Mouse (Mus musculus) embryo, embryonic 10.5 days (tissue): ENCODE measurements around the gene Smg5.
A peak's percentile ranks its signal among the peaks of the same experiment; 100 is the strongest.

Source experiments
- DNase-seq: peaks from one replicate; pipeline ENCODE4 v3.0.0-alpha.2; 2015; ENCODE audit warnings: low spot score

Smg5 gene

DNA sequence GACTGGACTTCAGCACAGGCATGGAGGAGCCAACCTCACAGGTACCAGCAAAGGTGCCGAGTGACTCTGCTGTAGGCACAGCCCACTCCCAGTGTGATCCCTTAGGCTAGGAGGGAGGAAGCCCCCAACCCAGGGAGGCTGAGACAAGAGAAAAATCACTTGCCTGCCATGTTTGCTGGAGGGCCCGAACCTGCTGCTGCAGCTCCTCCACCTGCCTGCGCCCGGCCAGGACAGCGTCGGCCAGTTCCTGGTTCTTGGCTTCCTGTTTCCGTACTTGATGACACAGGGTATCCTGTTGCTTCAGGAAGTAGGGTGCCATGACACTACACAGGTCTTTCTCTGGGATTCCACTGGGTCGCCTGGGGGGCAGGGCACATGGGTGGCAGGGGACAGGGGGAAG is 59.7 kb downstream of the Smg5 start:
- DNase-seq, result no peak

GRCm38 (mm10) chr3:88398666-88399065 is 62.6 kb downstream of the Smg5 start:
- DNase-seq, result no peak

- no peak for DNase-seq
These were observed 67.6 kb downstream of the Smg5 start for GRCm38 (mm10) chr3:88403522-88404230.

GRCm38 (mm10) chr3:88407090-88407489 is 71.0 kb downstream of the Smg5 start:
- peak; percentile 93 for DNase-seq

DNA sequence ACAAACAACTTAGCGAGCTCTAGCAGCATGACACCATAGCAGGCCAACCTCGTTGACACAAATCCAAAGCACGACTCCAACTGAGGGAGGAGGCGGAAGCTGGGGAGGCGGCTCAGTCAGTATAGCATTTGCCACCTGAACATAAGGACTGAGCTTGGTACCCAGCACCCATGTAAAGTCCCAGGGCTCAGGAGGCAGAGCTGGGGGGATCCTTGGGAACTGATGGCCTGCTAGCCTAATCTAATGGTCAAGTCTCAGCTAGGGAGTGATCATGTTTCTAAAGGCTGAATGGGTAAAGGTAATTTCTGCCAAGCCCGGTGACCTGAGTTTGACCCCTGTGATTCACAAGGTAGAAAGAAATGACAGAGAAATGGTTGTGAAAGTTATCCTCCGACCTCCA is 71.5 kb downstream of the Smg5 start:
- no peak for DNase-seq

DNA sequence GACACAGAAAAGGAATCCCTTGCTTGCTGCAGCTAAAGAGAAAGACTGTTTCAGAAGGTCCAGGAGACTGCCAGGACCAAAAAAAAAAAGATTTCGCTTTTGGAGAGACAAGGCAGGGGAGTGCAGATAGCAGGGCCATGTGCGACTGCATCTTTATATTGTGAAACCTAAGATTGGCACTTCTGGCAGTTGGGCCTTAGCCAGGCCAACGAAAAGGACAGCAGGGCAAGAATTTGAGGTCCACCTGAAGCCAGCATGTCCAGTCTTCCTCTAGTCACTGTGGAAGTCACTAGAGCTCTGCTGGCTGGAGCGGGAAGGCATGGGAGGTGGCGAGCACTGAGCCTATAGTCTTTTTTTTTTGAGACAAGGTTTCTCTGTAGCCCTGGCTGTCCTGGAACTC is 72.9 kb downstream of the Smg5 start:
- DNase-seq, result no peak

DNA sequence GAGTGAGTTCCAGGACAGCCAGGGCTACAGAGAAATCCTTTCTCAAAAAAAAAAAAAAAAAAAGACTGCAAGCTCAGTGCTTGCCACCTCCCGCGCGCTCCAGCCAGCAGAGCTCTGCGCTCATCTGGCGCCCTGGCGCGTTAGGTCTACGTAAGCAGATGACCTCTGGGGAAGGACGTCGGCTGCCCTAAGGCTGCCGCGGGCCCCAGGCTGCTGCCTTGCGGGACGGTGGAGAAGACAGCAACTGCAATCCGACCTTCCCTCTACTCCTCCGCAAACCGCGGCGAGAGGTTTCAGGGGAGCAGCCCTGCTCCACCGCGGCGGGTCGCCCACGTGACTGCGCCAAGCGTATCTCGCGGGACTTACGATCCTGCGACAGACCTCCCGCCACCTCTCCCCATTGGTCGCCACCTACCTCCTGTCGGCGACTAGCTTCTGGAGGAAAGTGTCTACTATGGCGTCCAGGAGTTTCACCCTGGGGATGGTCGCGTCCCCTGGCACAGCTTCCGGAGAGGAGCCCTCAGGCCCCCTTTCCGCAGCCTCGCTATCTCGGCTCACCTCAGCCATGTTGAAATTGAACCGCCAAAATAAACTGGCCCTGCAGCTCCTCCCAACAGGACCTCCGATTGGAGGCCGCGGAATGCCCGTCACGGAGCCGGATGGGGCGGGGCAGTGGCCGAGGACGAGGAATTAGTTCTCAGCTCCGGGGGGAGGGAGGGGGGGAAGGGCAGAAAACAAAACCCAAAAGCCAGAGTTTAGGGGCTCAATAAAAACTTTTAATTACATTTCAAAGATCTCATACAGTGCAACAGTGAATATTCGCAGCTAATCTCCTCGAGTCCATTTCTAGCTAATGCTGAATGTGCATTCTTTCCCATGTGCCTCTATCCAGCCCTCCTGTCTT is 73.9 kb downstream of the Smg5 start, which contains the start of gene Pmf1:
Gene Pmf1, minus strand, starts transcription at position 591 of the 904 bp plus-strand sequence.
- DNase-seq, result peak; percentile 93

- DNase-seq, result no peak
These were observed 74.6 kb downstream of the Smg5 start for GRCm38 (mm10) chr3:88410645-88411031.

- no peak for DNase-seq
These were observed 75.6 kb downstream of the Smg5 start for GRCm38 (mm10) chr3:88411681-88412080.
